In the genomic region with DNA sequence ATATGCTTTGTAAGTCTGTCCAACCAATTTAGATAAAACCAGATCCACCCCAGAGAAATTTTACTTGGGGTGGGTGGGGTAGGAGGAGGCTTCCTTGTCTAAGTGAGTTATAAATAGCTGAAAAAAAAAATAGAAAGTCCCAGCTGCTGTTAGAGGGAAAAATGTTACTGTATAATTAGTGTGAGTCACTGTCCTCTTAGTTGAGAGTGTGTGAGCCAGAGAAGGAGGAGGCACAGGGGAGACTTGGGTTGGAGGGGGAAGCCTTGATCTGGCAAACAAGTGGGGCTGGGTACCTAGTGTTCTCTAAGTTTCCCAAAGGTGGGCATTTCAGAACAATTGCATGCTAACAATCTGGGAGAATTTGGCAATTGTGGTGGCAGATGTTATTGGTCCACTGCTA, we compare ENCODE assay signal across 24 mouse cellular contexts.
DNase-seq lines count a peak whose midpoint lies in the region; ATAC-seq lines count a peak whose summit lies in the region.
"Had no signal": no experiment of that assay in that cellular context is flagged by ENCODE, and none has a peak within 500 bp of the region (broad histone marks: within the 10 kb centered on the region; RNA-seq: fewer than 3 reads in every experiment).

No protein-coding gene starts in this region.

- intact Hi-C loops in left cerebral cortex, postnatal 4 days (cut with DNase I), result no loop called here

- no peak overlapping the region for H3K4me2 ChIP-seq in embryonic facial prominence, embryonic 14.5 days (ENCODE audit: low read depth, low read length)
- H3K4me2 ChIP-seq: heart, embryonic 11.5 days; hindbrain, embryonic 15.5 days; midbrain, embryonic 15.5 days; neural tube, embryonic 15.5 days had no signal

- ATAC-seq in embryonic facial prominence, embryonic 14.5 days (ENCODE audit: low read depth), result no peak
- ATAC-seq: intestine, embryonic 16.5 days; midbrain, embryonic 15.5 days; Patski had no signal

- DNase-seq in embryonic facial prominence, embryonic 14.5 days (ENCODE audit: low spot score), result peak; percentile 2
- DNase-seq in embryonic facial prominence, embryonic 10.5 days (ENCODE audit: low spot score), result no peak
- DNase-seq in left cerebral cortex, adult 11 months (ENCODE audit: low spot score), result peak; percentile 62
- no peak for DNase-seq in left cerebral cortex, postnatal 4 days
- DNase-seq in left cerebral cortex, adult 8-10 months (ENCODE audit: low spot score in 2 of 2), result peak; percentile 8 to 53
- DNase-seq in right cerebral cortex, postnatal 25 days, result peak; percentile 15
- no peak for DNase-seq in gastrocnemius, postnatal 10 days
- DNase-seq in adrenal gland, postnatal 4 days (ENCODE audit: low spot score in 2 of 2), result no peak
- DNase-seq: adrenal gland, adult 8-10 months; cerebellum, adult 18-20 months; cerebellum, postnatal 36 days; heart, postnatal 4 days; kidney, postnatal 36 days; liver; lung, adult 2 months; lung, postnatal 36 days; spleen, adult 18-20 months; thymus, postnatal 36 days had no signal

- no peaks in the 10 kb centered on the region for H3K27me3 ChIP-seq in embryonic facial prominence, embryonic 14.5 days (replicated peaks; ENCODE audit: control insufficient read depth, insufficient read depth, low read length)
- H3K27me3 ChIP-seq in embryonic facial prominence, embryonic 10.5 days (replicated peaks; ENCODE audit: low read depth, poor library complexity, severe bottlenecking), result no peaks in the 10 kb centered on the region
- H3K27me3 ChIP-seq: hindbrain, embryonic 15.5 days; midbrain, embryonic 15.5 days; neural tube, embryonic 15.5 days; Patski had no signal

- H3K4me3 ChIP-seq in embryonic facial prominence, embryonic 14.5 days (ENCODE audit: low read depth, low read length), result no peak overlapping the region
- no peak overlapping the region for H3K4me3 ChIP-seq in embryonic facial prominence, embryonic 10.5 days
- H3K4me3 ChIP-seq: hindbrain, embryonic 15.5 days; midbrain, embryonic 15.5 days; neural tube, embryonic 15.5 days had no signal

- no peaks in the 10 kb centered on the region for H3K4me1 ChIP-seq in embryonic facial prominence, embryonic 14.5 days (ENCODE audit: control insufficient read depth, insufficient read depth, low read length)
- H3K4me1 ChIP-seq in embryonic facial prominence, embryonic 10.5 days, result no peaks in the 10 kb centered on the region
- H3K4me1 ChIP-seq: hindbrain, embryonic 15.5 days; midbrain, embryonic 15.5 days; neural tube, embryonic 15.5 days had no signal

- no peaks in the 10 kb centered on the region for H3K9me3 ChIP-seq in embryonic facial prominence, embryonic 14.5 days (ENCODE audit: control insufficient read depth, low read length)
- H3K9me3 ChIP-seq in embryonic facial prominence, embryonic 10.5 days, result no peaks in the 10 kb centered on the region
- H3K9me3 ChIP-seq: hindbrain, embryonic 15.5 days; midbrain, embryonic 15.5 days; neural tube, embryonic 15.5 days had no signal

- H3K9ac ChIP-seq in embryonic facial prominence, embryonic 14.5 days (ENCODE audit: low read depth, low read length), result no peak overlapping the region
- H3K9ac ChIP-seq: hindbrain, embryonic 15.5 days; midbrain, embryonic 15.5 days; neural tube, embryonic 15.5 days had no signal

- H3K36me3 ChIP-seq in embryonic facial prominence, embryonic 14.5 days (ENCODE audit: control insufficient read depth, insufficient read depth, low read length), result no peaks in the 10 kb centered on the region
- no peaks in the 10 kb centered on the region for H3K36me3 ChIP-seq in embryonic facial prominence, embryonic 10.5 days (replicated peaks)
- H3K36me3 ChIP-seq: hindbrain, embryonic 15.5 days; midbrain, embryonic 15.5 days; neural tube, embryonic 15.5 days had no signal

- H3K27ac ChIP-seq in embryonic facial prominence, embryonic 14.5 days (replicated peaks; ENCODE audit: low read depth, low read length), result no peak overlapping the region
- H3K27ac ChIP-seq in embryonic facial prominence, embryonic 10.5 days (replicated peaks), result no peak overlapping the region
- H3K27ac ChIP-seq: hindbrain, embryonic 15.5 days; midbrain, embryonic 15.5 days; neural tube, embryonic 15.5 days had no signal

Comparison
In these comparisons a context has a peak if more than half of its experiments do, and no peak if none do; other contexts are left out.
1. DNase-seq: peak in embryonic facial prominence, embryonic 14.5 days (single experiment), left cerebral cortex, adult 11 months (single experiment), left cerebral cortex, adult 8-10 months (2 of 2) and right cerebral cortex, postnatal 25 days (single experiment); none in embryonic facial prominence, embryonic 10.5 days (single experiment), left cerebral cortex, postnatal 4 days (single experiment), gastrocnemius, postnatal 10 days (single experiment) and adrenal gland, postnatal 4 days (0 of 2).